Mouse (Mus musculus) heart, embryonic 10.5 days (tissue): ENCODE data around the gene Dennd4b. TPM values are rescaled to one million over a fixed set of nuclear protein-coding genes. Genes with fewer than 3 reads are reported as not detected.
"Not testable (repeated sequence)": the region's sequence is repeated elsewhere in the genome, so short reads cannot be mapped to it uniquely, and the experiment has no call there.

Experiments used
- DNase-seq: peaks from one replicate; pipeline ENCODE4 v3.0.0-alpha.2; 2017; ENCODE audit warnings: low spot score
- H3K27ac ChIP-seq: fragments of 300-500 bp; sonication (generic); 2 replicates; pipeline ENCODE4 v1.5.1; 2016; ENCODE audit warnings: mild to moderate bottlenecking
- H3K27me3 ChIP-seq: fragments of 300-500 bp; sonication (generic); 2 replicates; pipeline ENCODE4 v1.6.1; 2016; ENCODE audit warnings: mild to moderate bottlenecking; ENCODE audit not compliant: poor library complexity, insufficient read depth, severe bottlenecking
- H3K36me3 ChIP-seq: fragments of 300-500 bp; sonication (generic); 2 replicates; pipeline ENCODE4 v1.6.1; 2016; ENCODE audit warnings: mild to moderate bottlenecking, moderate library complexity
- H3K4me1 ChIP-seq: fragments of 300-500 bp; sonication (generic); 2 replicates; pipeline ENCODE4 v1.6.1; 2016; ENCODE audit warnings: mild to moderate bottlenecking
- H3K4me3 ChIP-seq: fragments of 300-500 bp; sonication (generic); 2 replicates; pipeline ENCODE4 v1.5.1; 2016; ENCODE audit warnings: mild to moderate bottlenecking, moderate library complexity
- H3K9me3 ChIP-seq: fragments of 300-500 bp; sonication (generic); 2 replicates; pipeline ENCODE4 v1.6.1; 2016; ENCODE audit warnings: mild to moderate bottlenecking, moderate library complexity
- WGBS: fragments of 180-500 bp; shearing (Covaris S2); methylation state at CpG from one replicate; pipeline ENCODE4 v1.1.7; 2016; 5-methylcytosine and 5-hydroxymethylcytosine counted together
- polyA plus RNA-seq: library from polyadenylated mRNA; unstranded; fragments of >200 nt; fragmentation: Nextera tagmentation; extraction: Ambion mirVana; gene quantifications from 2 replicates; pipeline ENCODE4 v1.2.1, GENCODE M21; 2016

The Dennd4b gene
- polyA plus RNA-seq, 1 experiment from 2014 or later = 4.6 TPM

GRCm38 (mm10) chr3:90275286-90275685, 10.3 kb downstream of the Dennd4b start:
- WGBS = 89% methylated on average over 11 of the region's 11 CpGs
- Histone ChIP-seq H3K27me3 (no peaks in the 10 kb centered on the region), H3K4me3 (no peak overlapping the region), H3K27ac (no peak overlapping the region), H3K36me3 (peaks cover 88% of the 10 kb centered on the region), H3K9me3 (no peaks in the 10 kb centered on the region), H3K4me1 (peaks cover 14% of the 10 kb centered on the region; the same call in 1 of the 2 replicates)
- peak; percentile 69 for DNase-seq

- WGBS = 41% methylated on average over 16 of the region's 16 CpGs
- Histone ChIP-seq H3K27ac (no peak overlapping the region), H3K36me3 (peaks cover 80% of the 10 kb centered on the region), H3K4me1 (peaks cover 14% of the 10 kb centered on the region; the same call in 1 of the 2 replicates), H3K27me3 (no peaks in the 10 kb centered on the region), H3K9me3 (no peaks in the 10 kb centered on the region), H3K4me3 (no peak overlapping the region)
- peak; percentile 71 for DNase-seq
Observed at GRCm38 (mm10) chr3:90276858-90277257, 11.9 kb downstream of the Dennd4b start.

DNA sequence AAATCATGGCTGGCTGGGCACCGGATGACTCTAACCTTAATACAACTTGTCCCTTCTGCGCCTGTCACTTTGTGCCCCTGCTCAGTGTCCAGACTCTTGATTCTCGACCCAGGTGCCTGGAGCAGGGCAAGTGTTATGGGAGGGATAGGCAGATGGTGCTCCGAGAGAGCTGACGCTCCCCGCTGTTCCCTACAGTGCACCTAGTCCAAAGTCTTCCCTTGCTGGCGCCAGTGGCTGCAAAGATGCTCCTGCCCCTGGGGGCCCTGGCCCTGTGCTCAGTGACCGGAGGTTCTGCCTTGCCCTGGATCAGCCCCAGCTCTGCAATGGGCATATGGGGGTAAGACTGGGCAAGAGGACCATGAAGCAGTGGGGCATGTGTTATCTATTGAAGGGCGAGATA, 12.8 kb downstream of the Dennd4b start:
- Histone ChIP-seq H3K4me1 (peaks cover 10% of the 10 kb centered on the region; the same call in 1 of the 2 replicates), H3K4me3 (no peak overlapping the region), H3K27ac (no peak overlapping the region), H3K36me3 (peaks cover 70% of the 10 kb centered on the region), H3K27me3 (no peaks in the 10 kb centered on the region), H3K9me3 (no peaks in the 10 kb centered on the region)
- no peak for DNase-seq
- 87% methylated on average over 9 of the region's 9 CpGs for WGBS

- peaks cover 10% of the 10 kb centered on the region; the same call in 1 of the 2 replicates for H3K4me1 ChIP-seq
- H3K36me3 ChIP-seq = peaks cover 69% of the 10 kb centered on the region
- peak; percentile 63 for DNase-seq
- no peak overlapping the region for H3K4me3 ChIP-seq
- no peaks in the 10 kb centered on the region for H3K27me3 ChIP-seq
- H3K9me3 ChIP-seq = no peaks in the 10 kb centered on the region
- 87% methylated on average over 10 of the region's 10 CpGs for WGBS
- no peak overlapping the region for H3K27ac ChIP-seq
Observed at GRCm38 (mm10) chr3:90278211-90278610, 13.2 kb downstream of the Dennd4b start.

GRCm38 (mm10) chr3:90279216-90279615, 14.2 kb downstream of the Dennd4b start:
- DNase-seq = peak; percentile 72
- peaks cover 58% of the 10 kb centered on the region for H3K36me3 ChIP-seq
- no peak overlapping the region for H3K27ac ChIP-seq
- WGBS = 94% methylated on average over 9 of the region's 9 CpGs
- no peak overlapping the region for H3K4me3 ChIP-seq
- no peaks in the 10 kb centered on the region for H3K27me3 ChIP-seq
- H3K4me1 ChIP-seq = peaks cover 10% of the 10 kb centered on the region; the same call in 1 of the 2 replicates
- H3K9me3 ChIP-seq = no peaks in the 10 kb centered on the region

DNA sequence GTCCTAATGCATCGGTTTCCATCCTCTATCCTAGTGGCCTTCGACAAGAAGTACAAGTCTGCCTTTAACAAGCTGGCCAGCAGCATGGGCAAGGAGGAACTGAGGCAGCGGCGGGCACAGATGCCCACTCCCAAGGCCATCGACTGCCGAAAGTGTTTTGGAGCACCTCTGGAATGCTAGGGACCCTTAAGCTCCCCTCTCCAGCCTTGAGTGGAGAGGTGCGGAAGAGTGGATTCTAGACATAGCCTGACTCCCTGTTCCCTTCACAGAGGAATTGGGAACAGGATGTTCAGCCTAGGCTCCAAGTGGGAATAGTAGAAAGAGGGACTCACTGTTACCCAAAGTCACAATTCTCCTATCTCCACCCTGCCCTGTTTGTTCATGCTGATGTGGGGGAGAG, 14.8 kb downstream of the Dennd4b start:
- peaks cover 57% of the 10 kb centered on the region for H3K36me3 ChIP-seq
- no peak overlapping the region for H3K4me3 ChIP-seq
- H3K27ac ChIP-seq = no peak overlapping the region
- WGBS = 89% methylated on average over 7 of the region's 7 CpGs
- peak; percentile 36 for DNase-seq
- H3K9me3 ChIP-seq = no peaks in the 10 kb centered on the region
- peaks cover 10% of the 10 kb centered on the region; the same call in 1 of the 2 replicates for H3K4me1 ChIP-seq
- H3K27me3 ChIP-seq = no peaks in the 10 kb centered on the region

DNA sequence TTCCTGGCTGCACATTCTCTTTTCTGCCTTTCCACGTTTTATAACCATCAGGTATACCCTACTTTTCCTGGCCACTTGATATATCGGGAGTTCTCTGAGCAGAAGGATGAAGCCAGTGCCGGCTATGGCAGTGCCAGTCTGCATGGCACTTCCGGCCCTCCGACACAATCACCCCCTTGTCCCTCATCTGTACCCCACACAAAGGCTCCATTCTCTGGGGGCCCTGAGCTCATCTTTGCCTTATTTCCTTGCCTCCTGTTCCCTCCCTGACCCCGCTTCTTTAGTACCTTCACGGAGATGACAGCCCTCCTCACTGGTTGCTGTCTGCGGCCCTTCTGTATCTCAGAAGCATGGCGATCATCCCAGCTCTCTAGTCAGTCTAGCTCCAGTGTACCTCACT, 15.7 kb downstream of the Dennd4b start:
- peak; percentile 52 for DNase-seq
- H3K27me3 ChIP-seq = no peaks in the 10 kb centered on the region
- H3K9me3 ChIP-seq = no peaks in the 10 kb centered on the region
- WGBS = 88% methylated on average over 9 of the region's 9 CpGs
- H3K36me3 ChIP-seq = peaks cover 51% of the 10 kb centered on the region
- no peak overlapping the region for H3K4me3 ChIP-seq
- peaks cover 10% of the 10 kb centered on the region; the same call in 1 of the 2 replicates for H3K4me1 ChIP-seq
- H3K27ac ChIP-seq = no peak overlapping the region

DNA sequence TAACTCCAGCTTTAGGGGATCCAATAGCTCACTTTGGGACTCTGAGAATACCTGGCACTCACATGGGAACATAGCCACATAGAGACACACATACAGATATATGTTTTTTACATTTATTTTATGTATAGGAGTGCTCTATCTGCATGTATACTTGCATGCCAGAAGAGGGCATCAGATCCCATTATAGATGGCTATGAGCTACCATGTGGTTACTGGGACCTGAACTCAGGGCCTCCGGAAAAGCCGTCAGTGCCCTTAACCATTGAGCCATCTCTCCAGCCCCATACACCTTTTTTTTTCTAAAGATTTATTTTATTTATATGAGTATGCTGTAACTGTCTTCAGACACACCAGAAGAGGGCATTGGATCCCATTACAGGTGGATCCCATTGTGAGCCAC, 19.2 kb downstream of the Dennd4b start:
- Histone ChIP-seq H3K27ac (no peak overlapping the region), H3K4me1 (no peaks in the 10 kb centered on the region), H3K27me3 (no peaks in the 10 kb centered on the region), H3K36me3 (peaks cover 18% of the 10 kb centered on the region), H3K9me3 (no peaks in the 10 kb centered on the region), H3K4me3 (no peak overlapping the region)
- 93% methylated on average over 2 of the region's 2 CpGs for WGBS
- DNase-seq = peak; percentile 54

- H3K9me3 ChIP-seq, H3K27me3 ChIP-seq, H3K4me3 ChIP-seq, DNase-seq, H3K36me3 ChIP-seq, H3K4me1 ChIP-seq, H3K27ac ChIP-seq: not testable (repeated sequence)
- 63% methylated on average over 3 of the region's 3 CpGs for WGBS
Observed at GRCm38 (mm10) chr3:90289403-90289802, 24.4 kb downstream of the Dennd4b start.

DNA sequence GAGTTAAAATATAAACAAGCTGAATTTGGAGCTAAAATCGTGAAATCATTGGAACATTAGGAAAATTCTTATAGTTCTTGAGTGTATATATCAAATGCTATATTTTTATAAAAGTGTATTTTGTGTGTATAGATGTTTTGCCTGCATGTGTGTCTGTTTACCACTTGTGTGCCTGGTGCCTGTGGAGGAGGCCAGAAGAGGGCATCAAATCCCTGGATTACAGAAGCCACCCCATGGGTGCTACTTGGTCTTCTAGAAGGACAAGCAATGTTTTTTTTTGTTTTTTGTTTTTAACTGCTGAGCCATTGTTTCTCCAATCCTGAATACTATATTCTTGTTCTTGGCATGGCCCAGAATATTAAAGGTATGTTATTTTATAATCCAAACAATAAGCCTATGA, 25.6 kb downstream of the Dennd4b start:
- Histone ChIP-seq H3K4me1 (peaks cover 21% of the 10 kb centered on the region), H3K27ac (no peak overlapping the region), H3K9me3 (no peaks in the 10 kb centered on the region), H3K4me3 (no peak overlapping the region), H3K27me3 (no peaks in the 10 kb centered on the region), H3K36me3 (no peaks in the 10 kb centered on the region)
- WGBS = 85% methylated on average over 1 of the region's 1 CpGs
- DNase-seq = no peak

GRCm38 (mm10) chr3:90291982-90292344, 27.0 kb downstream of the Dennd4b start:
- H3K27ac ChIP-seq = peak overlapping the region; percentile 99
- WGBS = 40% methylated on average over 2 of the region's 2 CpGs
- no peak for DNase-seq
- 0 out of 2 replicates have a peak, but pooled peaks cover 2% of the 10 kb centered on the region for H3K36me3 ChIP-seq
- H3K27me3 ChIP-seq = no peaks in the 10 kb centered on the region
- peak overlapping the region; percentile 98 for H3K4me3 ChIP-seq
- H3K9me3 ChIP-seq = no peaks in the 10 kb centered on the region
- peaks cover 25% of the 10 kb centered on the region for H3K4me1 ChIP-seq

DNA sequence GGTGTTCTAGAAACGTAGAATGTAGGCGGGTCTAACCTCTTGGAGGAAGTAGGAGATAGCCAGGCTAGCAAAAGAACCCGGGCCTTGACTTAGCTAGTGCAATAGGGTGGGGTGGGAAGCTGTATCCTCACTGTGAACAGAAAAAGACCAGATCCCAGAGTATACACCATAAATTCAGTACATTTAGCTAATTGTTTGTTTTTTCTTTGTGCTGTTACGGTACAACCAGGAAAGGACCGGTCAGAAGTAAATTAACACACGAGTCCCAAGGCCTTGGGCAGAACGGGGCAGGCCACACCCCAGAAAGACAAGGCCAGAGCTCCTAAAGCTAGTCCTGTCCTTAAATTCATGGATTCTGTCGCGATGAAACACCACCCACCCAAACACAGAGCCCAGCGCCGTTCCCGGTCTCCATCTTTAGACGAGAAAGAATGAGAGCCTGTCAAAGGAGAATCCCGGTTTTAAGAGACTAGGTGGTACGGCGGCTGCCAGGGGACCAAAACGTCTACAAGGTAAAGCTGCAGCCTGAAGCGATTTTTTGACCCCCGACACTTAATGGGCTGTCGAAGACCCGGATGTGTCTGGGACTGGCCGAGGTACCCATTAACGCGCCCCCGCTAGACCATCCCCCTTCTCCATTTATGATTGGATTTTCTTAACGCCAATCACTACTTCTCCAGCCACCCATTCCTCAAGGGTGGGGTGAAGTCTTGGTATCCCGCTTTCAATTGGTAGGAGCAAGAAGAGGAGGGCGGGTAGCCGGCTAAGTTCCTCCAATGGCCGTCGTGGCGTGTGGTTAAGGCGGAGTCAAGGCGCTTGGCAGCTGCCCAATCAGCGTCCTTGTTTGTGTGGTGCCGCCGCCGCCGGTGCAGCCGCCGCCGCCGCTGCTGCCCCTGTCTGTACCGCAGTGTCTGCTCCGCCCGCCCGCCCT, 27.6 kb downstream of the Dennd4b start, which contains the start of gene Gatad2b:
Gene Gatad2b, plus strand, starts transcription at position 834 of the 931 bp plus-strand sequence.
- peaks cover 26% of the 10 kb centered on the region for H3K4me1 ChIP-seq
- WGBS = under 1% methylated on average over 45 of the region's 47 CpGs
- peak; percentile 100 for DNase-seq
- no peaks in the 10 kb centered on the region for H3K9me3 ChIP-seq
- 0 out of 2 replicates have a peak, but pooled peaks cover 2% of the 10 kb centered on the region for H3K36me3 ChIP-seq
- H3K27me3 ChIP-seq = no peaks in the 10 kb centered on the region
- peak within 1 kb of the TSS; percentile 99 for H3K27ac ChIP-seq
- peak within 1 kb of the TSS; percentile 98 for H3K4me3 ChIP-seq

DNA sequence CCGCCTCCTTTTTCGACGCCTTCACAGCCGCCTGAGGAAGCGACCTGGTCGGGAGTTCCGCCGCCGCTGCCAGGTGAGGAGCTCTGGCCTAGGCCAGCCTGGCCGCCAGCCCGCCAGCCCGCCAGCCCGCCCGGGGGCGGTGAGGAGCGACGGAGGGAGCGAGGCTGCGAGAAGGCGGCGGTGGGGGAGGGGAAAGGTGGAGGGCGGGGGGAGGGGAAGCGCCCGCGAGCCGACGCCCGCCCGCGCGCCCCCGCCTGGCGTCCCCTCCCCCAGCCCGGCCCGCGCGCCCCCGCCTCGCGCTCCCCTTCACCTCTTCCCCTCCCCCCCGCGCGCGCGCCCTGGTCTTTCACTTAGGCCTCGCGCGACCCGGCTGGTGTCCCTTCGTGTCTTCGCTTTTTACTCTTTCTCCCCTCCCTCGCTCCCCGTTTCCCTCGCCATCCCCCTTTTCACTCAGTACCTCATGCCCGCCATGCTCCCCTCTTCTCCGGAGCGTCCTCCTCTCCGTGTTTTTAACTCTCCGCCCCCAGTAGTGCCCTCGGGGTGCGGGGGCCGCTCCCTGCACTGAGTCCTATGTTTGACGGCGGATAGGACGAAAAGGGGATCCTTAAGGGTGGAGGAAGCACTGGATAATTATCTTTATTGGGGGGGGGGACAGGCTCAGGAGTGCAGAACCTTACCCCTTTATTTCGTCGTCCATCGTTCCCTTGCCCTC, 28.5 kb downstream of the Dennd4b start:
- peaks cover 26% of the 10 kb centered on the region for H3K4me1 ChIP-seq
- no peaks in the 10 kb centered on the region for H3K9me3 ChIP-seq
- H3K36me3 ChIP-seq = 0 out of 2 replicates have a peak, but pooled peaks cover 2% of the 10 kb centered on the region
- peak overlapping the region; percentile 98 for H3K4me3 ChIP-seq
- DNase-seq = no peak
- H3K27ac ChIP-seq = peak overlapping the region; percentile 99
- WGBS = under 1% methylated on average over 31 of the region's 68 CpGs
- H3K27me3 ChIP-seq = no peaks in the 10 kb centered on the region
